20 mouse cellular contexts compared by ENCODE assay signal in the genomic region with DNA sequence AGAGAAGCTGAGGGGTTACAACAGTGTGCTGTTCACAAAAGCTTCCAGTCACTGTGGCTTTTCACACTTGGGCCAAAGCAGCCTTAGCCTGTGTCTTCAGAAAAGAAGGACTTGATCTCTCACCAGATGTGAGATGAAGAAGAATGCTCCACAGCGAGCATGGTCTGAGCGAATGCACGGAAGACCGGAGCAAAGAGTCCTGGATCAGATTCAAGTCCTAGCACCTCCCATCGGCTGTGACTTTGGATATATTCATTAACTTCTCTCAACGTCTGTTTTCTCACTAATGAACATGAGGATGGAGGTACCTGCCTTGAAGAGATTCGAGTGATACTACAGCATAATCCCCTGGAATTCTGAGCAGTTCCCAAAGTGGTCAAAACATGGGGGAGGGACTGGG.
"Had no signal": no experiment of that assay in that cellular context is flagged by ENCODE, and none has a peak within 500 bp of the region (broad histone marks: within the 10 kb centered on the region; RNA-seq: fewer than 3 reads in every experiment).

No protein-coding gene starts in this region.

- ATAC-seq: intestine, embryonic 16.5 days; liver, embryonic 12.5 days; midbrain, embryonic 13.5 days; midbrain, embryonic 16.5 days had no signal

- H3K36me3 ChIP-seq: limb, embryonic 10.5 days; limb, embryonic 13.5 days; liver, embryonic 12.5 days; liver, embryonic 15.5 days; lung, embryonic 15.5 days; midbrain, embryonic 10.5 days; midbrain, embryonic 13.5 days had no signal

- H3K4me2 ChIP-seq: limb, embryonic 13.5 days; liver, embryonic 12.5 days; liver, embryonic 15.5 days; lung, embryonic 15.5 days; midbrain, embryonic 13.5 days had no signal

- H3K4me3 ChIP-seq: limb, embryonic 10.5 days; limb, embryonic 13.5 days; liver, embryonic 12.5 days; liver, embryonic 15.5 days; lung, embryonic 15.5 days; megakaryocyte, embryonic 14.5 days; midbrain, embryonic 10.5 days; midbrain, embryonic 13.5 days had no signal

- H3K4me1 ChIP-seq: limb, embryonic 10.5 days; limb, embryonic 13.5 days; liver, embryonic 12.5 days; liver, embryonic 15.5 days; lung, embryonic 15.5 days; megakaryocyte, embryonic 14.5 days; midbrain, embryonic 13.5 days had no signal

- DNase-seq: liver; lung, adult 18-20 months; lung, postnatal 10 days; lung, postnatal 36 days; right cerebral cortex, postnatal 14 days; right cerebral cortex, postnatal 4 days; thymus, adult 2 months; thymus, postnatal 14 days; thymus, postnatal 4 days had no signal

- H3K9ac ChIP-seq: limb, embryonic 13.5 days; liver, embryonic 12.5 days; liver, embryonic 15.5 days; lung, embryonic 15.5 days; midbrain, embryonic 13.5 days had no signal

- H3K27ac ChIP-seq: limb, embryonic 10.5 days; limb, embryonic 13.5 days; liver, embryonic 12.5 days; liver, embryonic 15.5 days; lung, embryonic 15.5 days; midbrain, embryonic 10.5 days; midbrain, embryonic 13.5 days; stomach, postnatal 0 days had no signal

- H3K9me3 ChIP-seq: limb, embryonic 13.5 days; lung, embryonic 15.5 days; midbrain, embryonic 13.5 days had no signal
